Mouse (Mus musculus): ENCODE results near the gene Spocd1. TPM values are rescaled to one million over a fixed set of nuclear protein-coding genes. Genes with fewer than 3 reads are reported as not detected.

Spocd1 gene
- polyA plus RNA-seq, 1 experiment from 2014 or later, result not detected

DNA sequence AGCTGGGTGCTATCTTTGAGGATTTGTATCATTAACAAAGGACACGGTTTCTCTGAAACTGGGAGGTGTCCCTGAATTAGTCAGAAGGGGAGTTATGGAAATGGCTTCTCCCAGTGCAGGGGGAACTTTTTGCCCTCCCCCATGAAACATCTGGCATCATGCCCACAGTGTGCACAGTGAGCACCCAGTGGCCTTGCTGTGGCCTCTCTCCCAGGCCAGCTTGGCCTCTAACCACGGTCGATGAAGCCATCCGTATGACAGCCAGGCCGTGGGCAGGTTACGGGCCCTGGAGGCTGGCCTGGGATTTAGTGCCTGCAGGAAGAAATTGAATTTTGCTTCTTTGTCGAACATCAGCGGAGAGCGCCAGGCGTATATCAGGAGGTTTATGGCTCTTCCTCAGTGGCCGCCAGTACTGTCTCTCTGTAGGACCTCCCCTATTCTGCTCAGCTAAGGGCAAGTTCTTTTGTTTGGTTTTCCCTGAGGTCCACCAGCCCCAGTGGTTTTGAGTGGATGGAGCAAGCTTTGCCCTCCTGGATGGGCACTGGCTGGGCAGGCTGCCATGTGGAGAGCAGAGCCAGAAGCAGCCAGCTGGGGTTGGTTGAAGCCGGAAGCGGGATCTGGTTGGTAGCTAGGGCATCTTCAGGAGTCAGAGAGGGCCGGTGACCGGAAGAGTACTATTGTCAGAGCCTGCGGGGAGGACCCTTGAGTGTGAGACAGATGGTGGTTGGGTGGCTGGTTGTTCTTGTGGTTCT, 65.1 kb downstream of the Spocd1 start:
- Histone ChIP-seq H3K4me3 (ENCODE audit: low read depth, low read length) (no peak overlapping the region), H3K27ac (replicated peaks; ENCODE audit: low read depth, low read length) (no peak overlapping the region), H3K4me1 (ENCODE audit: control insufficient read depth, insufficient read depth, low read length) (peaks cover 5% of the 10 kb centered on the region; the same call in 1 of the 2 replicates), H3K27me3 (ENCODE audit: control insufficient read depth, insufficient read depth, low read length) (peaks cover 13% of the 10 kb centered on the region), H3K4me2 (ENCODE audit: low read depth, severe bottlenecking) (no peak overlapping the region), H3K36me3 (ENCODE audit: control insufficient read depth, insufficient read depth, low read length) (no peaks in the 10 kb centered on the region), H3K9ac (ENCODE audit: low read length) (no peak overlapping the region), H3K9me3 (ENCODE audit: control insufficient read depth, low read length) (no peaks in the 10 kb centered on the region)
- ATAC-seq (ENCODE audit: insufficient number of reproducible peaks, low FRiP score, low TSS enrichment, low read depth), result no peak
- 89% methylated on average over 16 of the region's 16 CpGs for WGBS
- DNase-seq (ENCODE audit: low spot score), result no peak

DNA sequence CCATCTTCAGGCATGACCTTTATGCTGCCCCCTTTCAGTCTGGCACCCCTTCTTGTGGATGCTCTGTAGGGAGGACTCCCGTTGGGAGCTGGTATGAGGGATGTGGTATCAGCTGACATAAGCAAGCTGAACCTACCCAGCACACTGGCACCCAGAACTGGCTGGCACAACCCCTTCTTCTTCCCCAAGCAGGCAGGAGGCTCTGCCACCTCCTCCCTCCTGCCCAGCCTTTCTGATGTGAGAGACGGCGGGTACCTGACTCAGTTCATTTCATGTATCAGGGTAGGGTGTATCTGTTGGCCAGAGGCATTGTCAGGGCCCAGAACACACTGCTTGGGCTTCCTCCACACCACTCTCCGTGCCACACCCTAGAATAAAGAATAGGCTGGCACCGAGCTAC, 65.7 kb downstream of the Spocd1 start:
- 90% methylated on average over 5 of the region's 5 CpGs for WGBS
- Histone ChIP-seq H3K27me3 (ENCODE audit: control insufficient read depth, insufficient read depth, low read length) (peaks cover 13% of the 10 kb centered on the region), H3K9ac (ENCODE audit: low read length) (no peak overlapping the region), H3K36me3 (ENCODE audit: control insufficient read depth, insufficient read depth, low read length) (no peaks in the 10 kb centered on the region), H3K9me3 (ENCODE audit: control insufficient read depth, low read length) (no peaks in the 10 kb centered on the region), H3K27ac (replicated peaks; ENCODE audit: low read depth, low read length) (no peak overlapping the region), H3K4me1 (ENCODE audit: control insufficient read depth, insufficient read depth, low read length) (peaks cover 5% of the 10 kb centered on the region; the same call in 1 of the 2 replicates), H3K4me3 (ENCODE audit: low read depth, low read length) (no peak overlapping the region), H3K4me2 (ENCODE audit: low read depth, severe bottlenecking) (no peak overlapping the region)
- no peak for DNase-seq (ENCODE audit: low spot score)
- no peak for ATAC-seq (ENCODE audit: insufficient number of reproducible peaks, low FRiP score, low TSS enrichment, low read depth)

DNA sequence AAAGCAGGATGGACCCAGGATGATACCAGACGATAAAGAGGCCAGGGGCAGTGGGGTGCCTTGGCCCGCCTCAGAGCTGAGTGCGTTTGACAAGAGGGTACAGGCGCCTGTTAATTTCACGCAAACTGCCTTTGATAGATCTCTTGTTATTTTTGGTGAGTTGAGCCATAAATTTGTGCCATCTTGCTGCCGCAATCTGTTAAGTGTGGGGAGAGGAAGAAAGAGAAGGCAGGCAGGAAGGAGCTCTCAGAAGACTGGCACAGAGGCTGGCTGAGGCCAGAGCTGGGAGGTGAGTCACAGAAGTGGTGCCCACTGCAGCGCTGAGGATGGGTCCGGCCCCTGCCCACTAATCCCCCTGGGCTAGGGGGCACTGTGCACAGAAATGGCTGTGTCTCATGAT, 66.2 kb downstream of the Spocd1 start:
- no peaks in the 10 kb centered on the region for H3K9me3 ChIP-seq (ENCODE audit: control insufficient read depth, low read length)
- DNase-seq (ENCODE audit: low spot score), result no peak
- peaks cover 11% of the 10 kb centered on the region; the same call in 1 of the 2 replicates for H3K27me3 ChIP-seq (ENCODE audit: control insufficient read depth, insufficient read depth, low read length)
- no peaks in the 10 kb centered on the region for H3K36me3 ChIP-seq (ENCODE audit: control insufficient read depth, insufficient read depth, low read length)
- 84% methylated on average over 8 of the region's 8 CpGs for WGBS
- no peak overlapping the region for H3K4me2 ChIP-seq (ENCODE audit: low read depth, severe bottlenecking)
- no peak overlapping the region for H3K4me3 ChIP-seq (ENCODE audit: low read depth, low read length)
- peaks cover under 1% of the 10 kb centered on the region; the same call in 1 of the 2 replicates for H3K4me1 ChIP-seq (ENCODE audit: control insufficient read depth, insufficient read depth, low read length)
- H3K27ac ChIP-seq (replicated peaks; ENCODE audit: low read depth, low read length), result no peak overlapping the region
- H3K9ac ChIP-seq (ENCODE audit: low read length), result no peak overlapping the region
- no peak for ATAC-seq (ENCODE audit: insufficient number of reproducible peaks, low FRiP score, low TSS enrichment, low read depth)

DNA sequence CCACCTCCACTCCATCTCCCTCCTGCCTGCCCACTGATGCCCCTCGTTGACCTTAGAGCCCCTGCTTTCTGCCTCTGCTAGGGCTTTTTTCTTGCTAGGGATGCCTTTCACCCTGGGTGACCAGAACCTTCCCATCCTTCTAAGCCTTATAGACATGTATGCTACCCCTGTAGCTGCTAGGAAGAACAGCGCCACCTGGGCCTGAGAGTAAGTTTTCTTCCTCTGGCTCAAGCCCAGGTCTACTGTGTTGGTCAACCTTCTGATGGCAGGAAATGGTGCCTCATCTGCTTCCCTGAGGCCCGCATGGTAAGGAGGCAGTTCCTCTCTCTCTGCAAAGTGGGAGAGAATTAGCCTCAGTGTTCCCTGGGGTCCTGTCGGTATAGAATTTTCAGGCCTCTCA, 67.0 kb downstream of the Spocd1 start:
- H3K9me3 ChIP-seq (ENCODE audit: control insufficient read depth, low read length), result no peaks in the 10 kb centered on the region
- H3K4me2 ChIP-seq (ENCODE audit: low read depth, severe bottlenecking), result no peak overlapping the region
- ATAC-seq (ENCODE audit: insufficient number of reproducible peaks, low FRiP score, low TSS enrichment, low read depth), result no peak
- DNase-seq (ENCODE audit: low spot score), result no peak
- WGBS, result 69% methylated on average over 4 of the region's 4 CpGs
- H3K36me3 ChIP-seq (ENCODE audit: control insufficient read depth, insufficient read depth, low read length), result no peaks in the 10 kb centered on the region
- H3K27me3 ChIP-seq (ENCODE audit: control insufficient read depth, insufficient read depth, low read length), result peaks cover 11% of the 10 kb centered on the region; the same call in 1 of the 2 replicates
- H3K27ac ChIP-seq (replicated peaks; ENCODE audit: low read depth, low read length), result no peak overlapping the region
- no peak overlapping the region for H3K9ac ChIP-seq (ENCODE audit: low read length)
- H3K4me3 ChIP-seq (ENCODE audit: low read depth, low read length), result no peak overlapping the region
- no peaks in the 10 kb centered on the region for H3K4me1 ChIP-seq (ENCODE audit: control insufficient read depth, insufficient read depth, low read length)

DNA sequence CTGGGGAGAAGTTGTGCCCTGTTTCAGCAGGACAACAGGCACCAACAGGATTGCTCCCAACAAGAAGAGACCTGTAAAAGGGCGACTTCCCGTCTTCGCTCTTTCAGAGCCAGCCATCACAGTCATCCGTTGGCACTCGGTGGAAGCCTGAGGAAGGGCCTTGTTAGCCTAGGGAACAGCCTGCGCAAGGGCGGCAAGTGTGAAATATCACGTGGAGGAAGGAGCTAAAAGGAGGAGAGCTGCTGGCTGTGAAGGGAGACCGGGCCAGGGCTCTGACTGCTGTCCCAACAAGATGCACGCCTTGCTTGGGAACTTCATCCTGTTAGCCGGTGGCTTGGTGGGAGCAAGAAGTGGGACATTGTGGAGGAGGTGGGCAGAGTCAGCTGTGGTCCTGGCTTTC, 69.1 kb downstream of the Spocd1 start:
- DNase-seq (ENCODE audit: low spot score), result no peak
- no peak for ATAC-seq (ENCODE audit: insufficient number of reproducible peaks, low FRiP score, low TSS enrichment, low read depth)
- Histone ChIP-seq H3K4me3 (ENCODE audit: low read depth, low read length) (no peak overlapping the region), H3K9ac (ENCODE audit: low read length) (no peak overlapping the region), H3K4me2 (ENCODE audit: low read depth, severe bottlenecking) (no peak overlapping the region), H3K36me3 (ENCODE audit: control insufficient read depth, insufficient read depth, low read length) (no peaks in the 10 kb centered on the region), H3K9me3 (ENCODE audit: control insufficient read depth, low read length) (no peaks in the 10 kb centered on the region), H3K4me1 (ENCODE audit: control insufficient read depth, insufficient read depth, low read length) (no peaks in the 10 kb centered on the region), H3K27ac (replicated peaks; ENCODE audit: low read depth, low read length) (no peak overlapping the region), H3K27me3 (ENCODE audit: control insufficient read depth, insufficient read depth, low read length) (peaks cover 11% of the 10 kb centered on the region; the same call in 1 of the 2 replicates)
- 52% methylated on average over 11 of the region's 11 CpGs for WGBS

DNA sequence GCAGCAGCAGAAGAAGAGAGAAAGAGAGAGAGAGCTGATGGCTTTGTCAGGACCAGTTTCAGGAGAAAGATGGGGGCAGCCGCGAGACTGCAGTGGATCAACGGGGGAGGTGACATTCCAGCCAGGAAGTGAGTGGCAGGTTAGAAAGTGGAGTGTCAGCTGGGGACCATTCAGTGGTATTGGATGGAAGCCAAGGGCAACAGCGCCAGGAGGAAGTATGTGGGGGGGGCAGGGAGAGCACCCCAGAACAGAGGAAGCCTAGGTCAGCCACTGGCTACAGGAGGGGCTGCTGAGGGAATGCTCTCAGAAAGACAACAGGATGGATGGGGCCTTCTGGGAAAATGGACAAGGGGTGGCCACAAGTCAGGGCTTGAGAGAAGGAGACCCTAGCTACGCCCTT, 72.7 kb downstream of the Spocd1 start:
- Histone ChIP-seq H3K9ac (ENCODE audit: low read length) (no peak overlapping the region), H3K9me3 (ENCODE audit: control insufficient read depth, low read length) (no peaks in the 10 kb centered on the region), H3K27ac (replicated peaks; ENCODE audit: low read depth, low read length) (no peak overlapping the region), H3K4me2 (ENCODE audit: low read depth, severe bottlenecking) (no peak overlapping the region), H3K4me1 (ENCODE audit: control insufficient read depth, insufficient read depth, low read length) (peaks cover 3% of the 10 kb centered on the region; the same call in 1 of the 2 replicates), H3K36me3 (ENCODE audit: control insufficient read depth, insufficient read depth, low read length) (no peaks in the 10 kb centered on the region), H3K4me3 (ENCODE audit: low read depth, low read length) (no peak overlapping the region), H3K27me3 (ENCODE audit: control insufficient read depth, insufficient read depth, low read length) (peaks cover 10% of the 10 kb centered on the region; the same call in 1 of the 2 replicates)
- ATAC-seq (ENCODE audit: insufficient number of reproducible peaks, low FRiP score, low TSS enrichment, low read depth), result no peak
- no peak for DNase-seq (ENCODE audit: low spot score)
- WGBS, result 48% methylated on average over 5 of the region's 5 CpGs

DNA sequence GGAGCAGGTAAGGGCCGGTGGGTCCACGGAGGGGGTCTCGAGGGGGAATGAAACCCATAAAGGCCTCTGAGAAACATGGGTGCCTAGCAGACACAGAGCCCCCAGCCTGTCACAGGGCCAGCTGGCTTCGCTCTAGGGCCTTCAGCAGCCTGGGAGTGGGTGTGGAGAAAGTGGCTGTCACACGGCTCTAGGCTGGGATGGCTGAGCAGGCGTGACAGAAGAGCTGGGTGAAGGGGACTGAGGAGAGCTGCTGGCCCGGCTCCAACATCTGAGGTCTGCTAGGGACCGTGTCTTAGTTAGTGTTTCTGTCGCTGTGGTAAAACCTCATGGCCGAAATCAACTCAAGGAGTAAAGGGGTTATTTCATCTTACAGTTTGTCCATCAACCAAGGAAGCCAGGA, 73.1 kb downstream of the Spocd1 start:
- no peak for ATAC-seq (ENCODE audit: insufficient number of reproducible peaks, low FRiP score, low TSS enrichment, low read depth)
- no peak overlapping the region for H3K27ac ChIP-seq (replicated peaks; ENCODE audit: low read depth, low read length)
- H3K4me3 ChIP-seq (ENCODE audit: low read depth, low read length), result no peak overlapping the region
- no peak for DNase-seq (ENCODE audit: low spot score)
- H3K9ac ChIP-seq (ENCODE audit: low read length), result no peak overlapping the region
- no peaks in the 10 kb centered on the region for H3K9me3 ChIP-seq (ENCODE audit: control insufficient read depth, low read length)
- H3K4me2 ChIP-seq (ENCODE audit: low read depth, severe bottlenecking), result no peak overlapping the region
- H3K36me3 ChIP-seq (ENCODE audit: control insufficient read depth, insufficient read depth, low read length), result no peaks in the 10 kb centered on the region
- peaks cover 12% of the 10 kb centered on the region; the same call in 1 of the 2 replicates for H3K27me3 ChIP-seq (ENCODE audit: control insufficient read depth, insufficient read depth, low read length)
- WGBS, result 80% methylated on average over 10 of the region's 10 CpGs
- peaks cover 4% of the 10 kb centered on the region; the same call in 1 of the 2 replicates for H3K4me1 ChIP-seq (ENCODE audit: control insufficient read depth, insufficient read depth, low read length)

DNA sequence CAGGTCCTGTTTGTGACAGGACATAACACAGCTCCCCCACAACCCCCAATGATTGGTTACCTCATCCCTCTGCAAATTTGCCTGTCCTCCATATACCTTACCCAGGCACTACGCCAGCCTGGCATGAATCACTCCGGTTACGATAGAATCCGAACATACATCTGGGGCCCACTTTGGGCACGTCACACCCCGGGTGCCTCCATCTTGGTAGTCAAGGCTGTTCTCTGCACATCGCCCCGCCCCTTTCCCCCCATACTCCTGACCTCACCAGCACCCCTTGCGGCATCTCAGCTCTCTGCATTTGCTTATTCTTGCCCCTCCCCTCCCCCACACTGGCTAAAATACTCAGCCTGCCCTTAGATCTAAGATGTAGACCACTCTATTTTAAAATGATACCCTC, 76.5 kb downstream of the Spocd1 start:
- H3K4me3 ChIP-seq (ENCODE audit: low read depth, low read length), result no peak overlapping the region
- H3K9me3 ChIP-seq (ENCODE audit: control insufficient read depth, low read length), result no peaks in the 10 kb centered on the region
- H3K36me3 ChIP-seq (ENCODE audit: control insufficient read depth, insufficient read depth, low read length), result no peaks in the 10 kb centered on the region
- no peak for DNase-seq (ENCODE audit: low spot score)
- H3K9ac ChIP-seq (ENCODE audit: low read length), result no peak overlapping the region
- 57% methylated on average over 9 of the region's 9 CpGs for WGBS
- ATAC-seq (ENCODE audit: insufficient number of reproducible peaks, low FRiP score, low TSS enrichment, low read depth), result no peak
- peaks cover 27% of the 10 kb centered on the region for H3K27me3 ChIP-seq (ENCODE audit: control insufficient read depth, insufficient read depth, low read length)
- H3K27ac ChIP-seq (replicated peaks; ENCODE audit: low read depth, low read length), result no peak overlapping the region
- peaks cover 4% of the 10 kb centered on the region; the same call in 1 of the 2 replicates for H3K4me1 ChIP-seq (ENCODE audit: control insufficient read depth, insufficient read depth, low read length)
- no peak overlapping the region for H3K4me2 ChIP-seq (ENCODE audit: low read depth, severe bottlenecking)

Measured in limb, embryonic 11.5 days (tissue).